Mouse (Mus musculus) heart, postnatal 0 days (tissue): ENCODE results near the gene Otud7b.

Source experiments
- CTCF ChIP-seq: IDR thresholded peaks from 2 replicates; pipeline ENCODE4 v1.5.1; 2016; ENCODE audit warnings: antibody characterized with exemption, control low read depth, low read depth
- EP300 ChIP-seq: IDR thresholded peaks from 2 replicates; pipeline ENCODE4 v1.6.1; 2016; ENCODE audit warnings: antibody characterized with exemption, low read depth

- TF ChIP-seq EP300 (no peak), CTCF (peak; percentile 35; the same call in 1 of the 2 replicates)
Measured at GRCm38 (mm10) chr3:96089882-96090489, 14.3 kb upstream of the Otud7b start.
